Mouse (Mus musculus) forebrain, embryonic 13.5 days (tissue): ENCODE data around the gene Wdr25. TPM values are rescaled to one million over a fixed set of nuclear protein-coding genes. Genes with fewer than 3 reads are reported as not detected.

ENCODE experiments used
- polyA plus RNA-seq: library from polyadenylated mRNA; unstranded; fragments of >200 nt; fragmentation: Nextera tagmentation; extraction: Ambion mirVana; gene quantifications from 2 replicates; pipeline ENCODE4 v1.2.1, GENCODE M21; 2015

Wdr25 gene
- polyA plus RNA-seq, 1 experiment from 2014 or later = 10.4 TPM

Other genes with a start within 250 kb of the Wdr25 start
- gene Degs2, start 191.3 kb upstream of the Wdr25 start, polyA plus RNA-seq = 2.6 and 3.4 TPM in 2 replicates
- 15.8 and 17.3 TPM in 2 replicates for gene Yy1, start 100.7 kb upstream of the Wdr25 start, polyA plus RNA-seq
- gene Slc25a29, start 57.7 kb upstream of the Wdr25 start, polyA plus RNA-seq = 21.2 and 22.1 TPM in 2 replicates
- 14.6 and 15.6 TPM in 2 replicates for gene Slc25a47, start 57.6 kb upstream of the Wdr25 start, polyA plus RNA-seq
- 103 and 111 TPM in 2 replicates for gene Wars, start 543 bp downstream of the Wdr25 start, polyA plus RNA-seq
- gene Begain, start 174.6 kb downstream of the Wdr25 start, polyA plus RNA-seq = 8.3 and 9.0 TPM in 2 replicates